Mouse (Mus musculus) testis, adult 2 months (tissue): ENCODE measurements at regions not wholly inside any gene's neighbourhood (a gene's known extent, or its start where the extent isn't known, plus 50 kb on each side); places are given as distances from the start of the nearest gene placed in this dataset.

Experiments
- CTCF ChIP-seq: fragments of 200-500 bp; IDR thresholded peaks from 2 replicates; pipeline ENCODE4 v1.5.1; 2012; ENCODE audit warnings: low read depth, mild to moderate bottlenecking, inconsistent platforms, low read length, moderate library complexity; ENCODE audit not compliant: control insufficient read depth, insufficient read depth, insufficient replicate concordance
- POLR2A ChIP-seq: fragments of 200-500 bp; IDR thresholded peaks from 2 replicates; pipeline ENCODE4 v1.6.1; 2012; ENCODE audit warnings: low read depth, mild to moderate bottlenecking, inconsistent platforms, low read length, moderate library complexity; ENCODE audit not compliant: control insufficient read depth

DNA sequence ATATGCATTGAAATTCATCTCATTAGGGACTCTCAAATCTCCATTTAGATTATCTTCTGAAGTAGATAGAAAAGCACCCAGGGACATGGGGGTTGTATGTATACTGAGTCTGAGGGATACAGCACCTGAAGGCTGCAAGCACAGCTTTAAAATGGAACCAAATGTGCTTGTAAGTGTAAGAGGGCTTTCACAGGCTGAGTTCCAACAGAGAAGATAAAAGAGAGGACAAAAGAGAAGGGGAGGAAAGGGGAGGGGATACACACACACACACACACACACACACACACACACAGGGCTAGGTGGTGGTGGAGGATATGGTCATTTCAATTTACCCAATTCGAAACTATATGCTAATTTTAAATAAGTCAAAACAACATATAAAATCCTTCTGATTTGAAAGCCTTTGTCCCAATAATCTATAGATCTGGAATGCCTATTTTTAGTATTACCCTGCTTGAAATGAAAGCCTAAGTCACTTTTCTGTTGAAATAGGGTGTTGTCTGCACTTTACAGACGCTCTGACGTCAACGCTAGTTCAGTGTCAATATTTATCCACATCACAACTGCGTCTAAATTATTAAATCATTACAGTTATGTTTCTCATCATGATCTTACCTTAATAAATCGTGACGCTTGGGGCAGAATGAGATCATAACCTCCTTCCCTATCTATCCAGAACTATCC is 263.8 kb upstream of the Myo3a start:
- TF ChIP-seq POLR2A (no peak), CTCF (no peak)
